Mouse (Mus musculus) activated CD4-positive, CD25-positive, alpha-beta regulatory T cell, adult 9 weeks (primary cell): Measurements from ENCODE around the gene Ints6. TPM values are rescaled to one million over a fixed set of nuclear protein-coding genes. Genes with fewer than 3 reads are reported as not detected.

ENCODE experiments used
- polyA plus RNA-seq: library from polyadenylated mRNA; unstranded; fragments of 100-300 nt; shearing (Covaris generic); gene quantifications from one replicate; pipeline ENCODE4 v1.2.1, GENCODE M21; 2017

The Ints6 gene
- polyA plus RNA-seq, result 81.1 TPM

DNA sequence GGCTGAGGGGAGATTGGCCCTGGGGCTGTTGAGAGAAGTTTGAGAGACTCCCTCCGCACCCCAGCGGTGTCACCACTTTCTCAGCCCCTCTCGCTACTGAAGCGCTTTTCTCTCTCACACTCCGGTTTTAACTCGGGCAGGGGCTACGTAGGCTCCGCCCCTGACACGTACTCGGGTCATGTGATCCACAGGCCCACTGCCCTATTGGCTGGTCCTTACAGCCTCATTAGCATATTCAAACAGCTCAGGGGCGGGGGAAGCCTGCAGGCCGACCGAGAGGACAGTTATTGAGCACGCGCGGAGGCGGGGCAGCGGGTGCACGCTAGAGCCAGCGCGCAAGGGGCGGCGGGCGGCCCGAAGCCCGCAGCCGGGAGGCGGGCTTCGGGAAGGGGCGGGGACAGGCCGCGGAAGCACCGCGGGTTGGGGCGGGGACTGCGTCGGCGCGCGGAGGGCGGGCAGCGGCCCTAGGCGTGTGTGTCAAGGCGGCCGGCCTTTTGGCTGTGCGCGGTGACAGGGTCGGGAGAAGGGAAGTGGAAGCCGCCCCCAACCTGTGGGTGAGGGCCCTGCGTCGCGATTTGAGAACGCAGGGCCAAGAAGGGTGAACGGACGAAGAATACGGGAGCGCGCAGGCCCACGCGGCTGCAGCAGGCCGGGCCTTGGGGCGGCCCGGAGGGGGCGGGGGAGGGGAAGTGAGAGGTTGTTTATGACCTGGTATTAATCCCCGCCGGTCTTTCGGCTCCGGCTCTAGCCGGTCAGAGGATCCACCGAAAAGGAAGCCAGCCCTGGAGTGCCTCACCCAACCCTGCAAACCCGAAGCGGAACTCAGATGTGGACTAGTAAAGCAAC lies at the start of gene Ints6:
Gene Ints6 (minus strand): TSS at position 134 of the 846 bp plus-strand sequence.

GRCm38 (mm10) chr14:62663367-62663766 lies 97.6 kb downstream of the Ints6 start, which contains the start of gene Serpine3:
Gene Serpine3 (plus strand): TSS chr14:62663667.

Other genes with a start within 250 kb of the Ints6 start
- not detected for gene Fam124a, start 205.4 kb downstream of the Ints6 start, polyA plus RNA-seq
- gene Gm4131, start 194.2 kb downstream of the Ints6 start, polyA plus RNA-seq, result not detected
- gene Serpine3, start 97.5 kb downstream of the Ints6 start, polyA plus RNA-seq, result not detected
- gene Wdfy2, start 76.5 kb upstream of the Ints6 start, polyA plus RNA-seq, result 11.7 TPM
- gene Defb48, start 223.3 kb upstream of the Ints6 start, polyA plus RNA-seq, result not detected
- not detected for gene Defb47, start 236.9 kb upstream of the Ints6 start, polyA plus RNA-seq